Mouse (Mus musculus): ENCODE measurements around the gene Ercc4.

DNA sequence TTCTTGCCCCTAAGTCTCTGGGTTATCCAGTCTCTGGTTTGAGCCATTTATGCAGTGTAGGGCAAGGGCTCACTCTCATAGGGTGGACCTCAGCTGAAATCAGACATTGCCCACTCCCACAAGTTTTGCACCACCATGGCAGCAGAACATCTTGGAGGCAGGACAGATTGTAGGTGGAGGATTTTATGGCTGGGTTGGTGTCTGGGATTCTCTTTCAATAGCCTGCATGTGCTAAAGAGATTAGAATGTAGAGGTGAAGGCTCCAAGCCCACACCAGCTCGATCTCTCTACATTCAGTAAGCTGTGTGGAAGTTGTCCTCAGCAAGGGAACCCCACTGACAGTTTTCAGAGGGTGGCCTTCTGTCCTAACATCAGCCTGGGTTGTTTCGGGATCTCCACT is 5.3 kb downstream of the Ercc4 start:
- TF ChIP-seq POLR2A (IDR thresholded peaks at IDR 0.05; ENCODE audit: low read depth, low read length), result no peak
- no peak for TF ChIP-seq CTCF (IDR thresholded peaks at IDR 0.05; ENCODE audit: extremely low read depth, insufficient read depth, insufficient read length, insufficient replicate concordance)
